Mouse (Mus musculus) macrophage (primary cell): Measurements from ENCODE around the gene Tcf3. TPM values are rescaled to one million over a fixed set of nuclear protein-coding genes. Genes with fewer than 3 reads are reported as not detected.

Experiments
- polyA plus RNA-seq: library from polyadenylated mRNA; stranded (reverse); fragments of 250-400 nt; gene quantifications from 3 replicates; pipeline ENCODE4 v1.2.4, GENCODE M21; 2018; ENCODE audit warnings: inconsistent platforms

The Tcf3 gene
- polyA plus RNA-seq, 1 experiment from 2014 or later = 9.2 TPM

Other genes starting within 250 kb of the Tcf3 start
- gene Mum1, start 207.2 kb downstream of the Tcf3 start, polyA plus RNA-seq = 5.1 to 14.8 TPM (median 7.6 TPM) in 3 replicates
- 31.2 to 113 TPM (median 79.8 TPM) in 3 replicates for gene Ndufs7, start 184.5 kb downstream of the Tcf3 start, polyA plus RNA-seq
- gene Gamt, start 172.6 kb downstream of the Tcf3 start, polyA plus RNA-seq = 8.2 to 24.0 TPM (median 13.8 TPM) in 3 replicates
- 75.1 to 96.3 TPM (median 76.2 TPM) in 3 replicates for gene Dazap1, start 172.2 kb downstream of the Tcf3 start, polyA plus RNA-seq
- 1,044 to 2,135 TPM (median 1,962 TPM) in 3 replicates for gene Rps15, start 141.2 kb downstream of the Tcf3 start, polyA plus RNA-seq
- gene Apc2, start 137.7 kb downstream of the Tcf3 start, polyA plus RNA-seq = 0.03 to 0.13 TPM (median 0.06 TPM) in 3 replicates
- 20.5 to 43.3 TPM (median 41.4 TPM) in 3 replicates for gene 2310011J03Rik, start 113.1 kb downstream of the Tcf3 start, polyA plus RNA-seq
- gene Pcsk4, start 104.1 kb downstream of the Tcf3 start, polyA plus RNA-seq = 0.36 to 0.99 TPM (median 0.64 TPM) in 3 replicates
- 0.14 to 0.42 TPM (median 0.14 TPM) in 3 replicates for gene Reep6, start 103.7 kb downstream of the Tcf3 start, polyA plus RNA-seq
- 4.7 to 10.2 TPM (median 8.1 TPM) in 3 replicates for gene Adamtsl5, start 85.2 kb downstream of the Tcf3 start, polyA plus RNA-seq
- gene Plk5, start 77.2 kb downstream of the Tcf3 start, polyA plus RNA-seq = not detected in 3 replicates
- gene Mex3d, start 46.0 kb downstream of the Tcf3 start, polyA plus RNA-seq = 4.1 to 6.2 TPM (median 6.0 TPM) in 3 replicates
- gene Mbd3, start 34.1 kb downstream of the Tcf3 start, polyA plus RNA-seq = 64.4 to 92.6 TPM (median 64.4 TPM) in 3 replicates
- 150 to 306 TPM (median 241 TPM) in 3 replicates for gene Uqcr11, start 26.8 kb downstream of the Tcf3 start, polyA plus RNA-seq
- gene Onecut3, start 61.2 kb upstream of the Tcf3 start, polyA plus RNA-seq = not detected in 3 replicates
- 0.05 TPM in 1 of 3 replicates, not detected in the others for gene Atp8b3, start 105.5 kb upstream of the Tcf3 start, polyA plus RNA-seq
- 14.2 to 19.1 TPM (median 18.5 TPM) in 3 replicates for gene Rexo1, start 127.9 kb upstream of the Tcf3 start, polyA plus RNA-seq
- gene Klf16, start 143.7 kb upstream of the Tcf3 start, polyA plus RNA-seq = 3.4 to 12.6 TPM (median 6.0 TPM) in 3 replicates
- 11.7 to 58.2 TPM (median 51.7 TPM) in 3 replicates for gene Abhd17a, start 156.7 kb upstream of the Tcf3 start, polyA plus RNA-seq
- 34.4 to 66.1 TPM (median 53.0 TPM) in 3 replicates for gene Scamp4, start 169.2 kb upstream of the Tcf3 start, polyA plus RNA-seq
- 0.60 to 3.8 TPM (median 2.4 TPM) in 3 replicates for gene Adat3, start 169.2 kb upstream of the Tcf3 start, polyA plus RNA-seq
- gene Gm49322, start 172.4 kb upstream of the Tcf3 start, polyA plus RNA-seq = 0.44 to 1.1 TPM in 2 of 3 replicates, not detected in the other
- gene Csnk1g2, start 189.2 kb upstream of the Tcf3 start, polyA plus RNA-seq = 66.6 to 78.0 TPM (median 74.8 TPM) in 3 replicates
- gene Btbd2, start 223.4 kb upstream of the Tcf3 start, polyA plus RNA-seq = 16.9 to 26.0 TPM (median 21.9 TPM) in 3 replicates
- 75.7 to 134 TPM (median 82.8 TPM) in 3 replicates for gene Mknk2, start 244.5 kb upstream of the Tcf3 start, polyA plus RNA-seq